Mouse (Mus musculus) bone marrow, adult 2 months (tissue): ENCODE measurements around the gene Nlrx1. TPM values are rescaled to one million over a fixed set of nuclear protein-coding genes. Genes with fewer than 3 reads are reported as not detected.

ENCODE experiments used
- H3K27ac ChIP-seq: fragments of 200-500 bp; 2 replicates; pipeline ENCODE4 v1.5.1; 2012; ENCODE audit warnings: low read depth, mild to moderate bottlenecking, control low read depth, inconsistent platforms, low read length; ENCODE audit not compliant: control insufficient read depth, poor library complexity, insufficient read depth
- H3K4me1 ChIP-seq: fragments of 200-500 bp; 2 replicates; pipeline ENCODE4 v1.6.1; 2011; ENCODE audit warnings: low read length; ENCODE audit not compliant: control insufficient read depth, insufficient read depth
- H3K4me3 ChIP-seq: fragments of 200-500 bp; replicated peaks from 2 replicates; pipeline ENCODE3; 2011; ENCODE audit warnings: mild to moderate bottlenecking, low read depth, low read length, control low read depth; ENCODE audit not compliant: control insufficient read depth
- CTCF ChIP-seq: fragments of 200-500 bp; IDR thresholded peaks from 2 replicates; pipeline ENCODE4 v1.5.1; 2011; ENCODE audit warnings: low read length, control low read depth; ENCODE audit not compliant: control insufficient read depth, insufficient read depth
- POLR2A ChIP-seq: fragments of 200-500 bp; IDR thresholded peaks from 2 replicates; pipeline ENCODE4 v1.6.1; 2011; ENCODE audit warnings: low read depth, mild to moderate bottlenecking, control low read depth, low read length, borderline replicate concordance; ENCODE audit not compliant: control insufficient read depth
- WGBS: fragments of 180-500 bp; shearing (Covaris S2); methylation state at CpG from one replicate; pipeline ENCODE4 v1.1.7; 2018; 5-methylcytosine and 5-hydroxymethylcytosine counted together
- polyA plus RNA-seq: library from polyadenylated mRNA; stranded (reverse); fragments of >200 nt; gene quantifications from 2 replicates; pipeline ENCODE4 v1.2.4, GENCODE M21; 2011; ENCODE audit warnings: low replicate concordance; ENCODE audit not compliant: missing spikeins, insufficient read depth, insufficient read length

Nlrx1 gene
- polyA plus RNA-seq, 1 experiment = 25.0 TPM

DNA sequence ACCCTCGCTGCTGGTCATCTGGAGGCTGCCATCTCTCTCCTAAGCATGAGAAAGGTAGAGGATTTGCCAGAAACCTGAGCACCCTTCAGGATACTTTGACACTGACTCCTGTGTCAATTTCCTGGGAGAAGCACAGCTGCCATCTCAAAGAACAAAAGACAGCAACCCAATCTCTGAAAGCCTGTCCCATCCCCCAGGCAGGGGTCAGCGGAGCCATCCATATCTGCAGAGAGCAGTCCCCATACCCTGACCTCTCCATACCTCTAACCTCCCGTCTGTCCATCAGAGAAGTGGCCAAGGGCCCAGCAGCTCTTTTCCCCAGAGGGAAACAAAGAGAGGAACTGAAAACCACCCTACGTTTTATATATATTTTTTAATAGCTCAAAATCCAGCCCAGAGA, 31.8 kb downstream of the Nlrx1 start:
- no peak for TF ChIP-seq CTCF
- TF ChIP-seq POLR2A = no peak
- H3K4me1 ChIP-seq = peaks cover 3% of the 10 kb centered on the region; the same call in 1 of the 2 replicates
- WGBS = 60% methylated on average over 4 of the region's 4 CpGs
- no peak overlapping the region for H3K27ac ChIP-seq
- no peak overlapping the region for H3K4me3 ChIP-seq

- TF ChIP-seq POLR2A (no peak), CTCF (no peak)
- WGBS = 9% methylated on average over 19 of the region's 19 CpGs
- peak overlapping the region; percentile 58 for H3K4me3 ChIP-seq
- peaks cover 5% of the 10 kb centered on the region; the same call in 1 of the 2 replicates for H3K4me1 ChIP-seq
- H3K27ac ChIP-seq = peak overlapping the region; percentile 95
Observed at GRCm38 (mm10) chr9:44234479-44235427, 33.6 kb downstream of the Nlrx1 start.

- H3K27ac ChIP-seq = peak within 1 kb of the TSS; percentile 95
- peak within 1 kb of the TSS; percentile 99 for H3K4me3 ChIP-seq
- TF ChIP-seq POLR2A (peak; percentile 47), CTCF (peak; percentile 95)
- WGBS = under 1% methylated on average over 76 of the region's 76 CpGs
- peaks cover 5% of the 10 kb centered on the region; the same call in 1 of the 2 replicates for H3K4me1 ChIP-seq
Observed at GRCm38 (mm10) chr9:44233802-44234478, 34.5 kb downstream of the Nlrx1 start, which contains the start of gene Cbl. Gene Cbl (minus strand): TSS chr9:44234049.

DNA sequence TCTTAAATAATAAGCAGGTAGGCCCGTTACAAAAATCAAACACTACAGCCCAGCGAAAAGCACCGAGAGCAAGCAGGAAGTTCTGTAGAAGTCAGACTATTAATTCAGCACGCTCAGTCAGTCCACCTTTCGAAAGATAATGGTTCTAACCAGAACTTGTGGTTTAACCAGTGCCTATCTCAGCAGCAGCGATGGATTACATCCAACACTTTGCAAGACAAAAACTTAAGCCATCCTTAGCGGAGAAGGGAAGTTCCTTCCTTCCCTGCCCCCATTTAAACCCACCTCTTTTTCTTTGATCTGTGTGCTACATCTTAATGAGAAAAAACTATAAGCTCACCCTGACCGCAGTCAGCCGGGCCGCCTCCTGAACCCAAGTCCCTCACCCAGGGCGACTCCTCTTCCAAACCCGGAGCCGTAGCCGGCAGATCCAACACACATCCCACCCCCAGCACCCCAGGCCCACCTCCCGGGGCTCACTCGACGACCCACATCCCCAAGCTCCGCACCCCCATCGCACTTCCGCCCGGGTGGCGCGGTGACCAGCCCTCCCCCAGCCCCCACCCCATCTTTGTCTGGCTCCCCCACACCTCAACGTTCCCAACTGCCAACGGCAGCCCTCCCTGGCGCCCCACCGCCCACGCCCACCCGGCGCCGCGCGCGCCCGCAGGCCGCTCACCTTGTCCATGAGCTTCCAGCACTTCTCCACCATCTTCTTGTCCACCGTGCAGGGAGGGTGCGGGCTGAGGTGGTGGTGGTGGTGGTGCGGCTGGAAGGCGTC, 35.2 kb downstream of the Nlrx1 start:
- under 1% methylated on average over 39 of the region's 40 CpGs for WGBS
- peak overlapping the region; percentile 95 for H3K27ac ChIP-seq
- peaks cover 5% of the 10 kb centered on the region; the same call in 1 of the 2 replicates for H3K4me1 ChIP-seq
- TF ChIP-seq POLR2A (no peak), CTCF (no peak)
- H3K4me3 ChIP-seq = peak overlapping the region; percentile 99

GRCm38 (mm10) chr9:44231609-44232008, 36.8 kb downstream of the Nlrx1 start:
- peak overlapping the region; percentile 29 for H3K4me3 ChIP-seq
- peak overlapping the region; percentile 76 for H3K27ac ChIP-seq
- TF ChIP-seq CTCF (no peak), POLR2A (no peak)
- H3K4me1 ChIP-seq = peaks cover 5% of the 10 kb centered on the region; the same call in 1 of the 2 replicates

DNA sequence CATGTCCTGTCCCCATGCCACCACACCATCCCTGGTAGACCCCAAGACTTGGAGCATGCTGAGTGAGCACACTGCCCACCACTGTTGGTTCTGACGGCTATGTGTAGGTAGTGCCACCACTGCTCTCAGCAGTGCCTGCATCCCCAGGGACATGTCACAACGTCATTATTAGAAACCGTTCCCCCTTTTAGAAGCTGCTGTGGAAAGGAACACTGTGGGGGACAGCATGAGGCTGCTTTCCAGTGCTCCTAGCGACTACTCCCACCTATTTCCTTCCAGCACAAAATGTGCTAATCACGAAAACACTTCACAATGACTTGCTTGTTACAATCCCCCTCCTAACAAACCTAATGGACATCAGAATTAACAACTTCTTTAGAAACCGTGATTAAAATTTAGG, 42.4 kb downstream of the Nlrx1 start:
- peaks cover 5% of the 10 kb centered on the region for H3K4me1 ChIP-seq
- TF ChIP-seq CTCF (no peak), POLR2A (no peak)
- 24% methylated on average over 6 of the region's 6 CpGs for WGBS

DNA sequence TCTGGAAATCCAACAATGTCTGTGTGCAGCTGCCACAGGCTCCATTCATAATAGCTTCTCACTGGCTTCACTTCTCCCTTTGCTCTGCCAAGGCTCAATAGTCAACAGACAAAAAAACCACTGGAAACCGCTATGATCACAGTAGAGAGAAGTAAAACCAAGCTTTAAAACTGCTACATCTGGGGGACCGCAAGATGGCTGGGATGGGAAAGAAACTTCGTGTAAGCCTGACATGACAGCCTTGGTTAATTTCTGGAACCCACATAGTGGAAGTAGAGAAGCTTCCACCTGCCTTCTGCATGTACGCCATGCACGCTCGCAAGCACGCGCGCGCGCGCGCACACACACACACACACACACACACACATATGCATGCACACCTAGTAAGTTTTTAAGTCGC, 54.9 kb downstream of the Nlrx1 start:
- Histone ChIP-seq H3K4me3 (no peak overlapping the region), H3K4me1 (peaks cover 1% of the 10 kb centered on the region; the same call in 1 of the 2 replicates), H3K27ac (no peak overlapping the region; the same call in 1 of the 2 replicates)
- WGBS = 35% methylated on average over 14 of the region's 14 CpGs
- TF ChIP-seq POLR2A (no peak), CTCF (no peak)

More for the DNA sequence above, 42.4 kb downstream of the Nlrx1 start:
- Histone ChIP-seq H3K27ac (no peak overlapping the region), H3K4me3 (no peak overlapping the region)
